Mouse (Mus musculus) ES-E14 (cell line): ENCODE results near the gene Atp5e. TPM values are rescaled to one million over a fixed set of nuclear protein-coding genes. Genes with fewer than 3 reads are reported as not detected.

Experiments
- DNase-seq: peaks from one replicate; pipeline ENCODE4 v3.0.0-alpha.2; 2013; ENCODE audit warnings: low read depth, low spot score
- H3K27ac ChIP-seq: 2 replicates; pipeline ENCODE4 v1.5.1; 2012; ENCODE audit warnings: low read depth, mild to moderate bottlenecking, low read length, moderate library complexity, mixed read lengths; ENCODE audit not compliant: poor library complexity, insufficient read depth, severe bottlenecking
- H3K36me3 ChIP-seq: 2 replicates; pipeline ENCODE4 v1.6.1; 2012; ENCODE audit warnings: mild to moderate bottlenecking, low read length, moderate library complexity, mixed read lengths; ENCODE audit not compliant: control insufficient read depth, poor library complexity, insufficient read depth, severe bottlenecking
- H3K4me1 ChIP-seq, 2 experiments: fragments of 150-350 bp in 1 of 2; sonication (generic) in 1 of 2; 2 replicates each; pipeline ENCODE4 v1.6.1; 2012; ENCODE audit warnings: low read length in 2 of 2, mild to moderate bottlenecking in 1 of 2, mixed read lengths in 1 of 2; ENCODE audit not compliant: control insufficient read depth in 2 of 2, insufficient read depth in 2 of 2, poor library complexity in 1 of 2
- H3K4me3 ChIP-seq, 2 experiments: fragments of 150-350 bp in 1 of 2; sonication (generic) in 1 of 2; 2 replicates each; pipeline ENCODE4 v1.5.1; 2012; ENCODE audit warnings: low read length in 2 of 2, low read depth in 1 of 2, mild to moderate bottlenecking in 1 of 2, mixed read lengths in 1 of 2; ENCODE audit not compliant: insufficient read depth in 1 of 2, poor library complexity in 1 of 2, severe bottlenecking in 1 of 2
- H3K9ac ChIP-seq: 2 replicates; pipeline ENCODE4 v1.6.1; 2012; ENCODE audit warnings: low read depth, mild to moderate bottlenecking, low read length, mixed read lengths; ENCODE audit not compliant: poor library complexity, insufficient read depth, severe bottlenecking
- H3K9me3 ChIP-seq: fragments of 150-350 bp; sonication (generic); 2 replicates; pipeline ENCODE4 v1.6.1; 2012; ENCODE audit warnings: low read depth, mild to moderate bottlenecking, low read length; ENCODE audit not compliant: control insufficient read depth, insufficient read depth
- CHD2 ChIP-seq: IDR thresholded peaks from 2 replicates; pipeline ENCODE4 v1.6.1; 2014; ENCODE audit warnings: mild to moderate bottlenecking, low read depth, low read length, inconsistent platforms
- HCFC1 ChIP-seq: IDR thresholded peaks from 2 replicates; pipeline ENCODE4 v1.6.1; 2012; ENCODE audit warnings: low read length, inconsistent platforms, borderline replicate concordance; ENCODE audit not compliant: insufficient read depth
- MAFK ChIP-seq: IDR thresholded peaks from 2 replicates; pipeline ENCODE4 v1.6.1; 2014; ENCODE audit warnings: mild to moderate bottlenecking, low read depth, low read length, inconsistent platforms; ENCODE audit not compliant: insufficient read depth
- ZC3H11A ChIP-seq: IDR thresholded peaks from 2 replicates; pipeline ENCODE4 v1.6.1; 2012; ENCODE audit warnings: low read depth, mild to moderate bottlenecking, inconsistent platforms, low read length, borderline replicate concordance
- ZNF384 ChIP-seq: IDR thresholded peaks from 2 replicates; pipeline ENCODE4 v1.6.1; 2012; ENCODE audit warnings: low read depth, low read length, inconsistent platforms
- in situ Hi-C, 2 experiments: fragments of 600-800 bp; cut with MboI; formaldehyde crosslinking; loops; one replicate each; pipeline ENCODE4 v1.15.1; 2025; ENCODE audit warnings: low sequenced_read_pairs in 2 of 2, inconsistent platforms in 1 of 2; ENCODE audit not compliant: unreplicated experiment in 2 of 2
- total RNA-seq: library from RNA; depleted of rRNA; stranded (reverse); fragments of 300-350 nt; gene quantifications from 2 replicates; pipeline ENCODE4 v1.2.3, GENCODE M21; 2012; rRNA removed

Gene Atp5e
- 37.4 and 44.3 TPM in 2 replicates for total RNA-seq

GRCm38 (mm10) chr2:174463789-174464523 is at the start of gene Atp5e:
Atp5e (minus strand) TSS chr2:174464105.
- peak; percentile 86 for DNase-seq
- Histone ChIP-seq H3K27ac (peak within 1 kb of the TSS; percentile 86), H3K9ac (peak within 1 kb of the TSS; percentile 97), H3K36me3 (peaks cover 32% of the 10 kb centered on the region), H3K4me1 (peaks cover 0 to 6% of the 10 kb centered on the region in 2 experiments; a peak in 2 of 4 replicates), H3K4me3 (peak within 1 kb of the TSS; percentile 94 to 99), H3K9me3 (no peaks in the 10 kb centered on the region; the same call in 1 of the 2 replicates)
- in situ Hi-C loops: no loop called here
- peak; percentile 82 for TF ChIP-seq HCFC1
- TF ChIP-seq CHD2: peak; percentile 80
- TF ChIP-seq MAFK: no peak

- no peak overlapping the region for H3K9ac ChIP-seq
- H3K9me3 ChIP-seq: no peaks in the 10 kb centered on the region
- H3K36me3 ChIP-seq: no peaks in the 10 kb centered on the region
- TF ChIP-seq ZC3H11A (no peak), ZNF384 (no peak), CHD2 (no peak), HCFC1 (no peak), MAFK (no peak)
- H3K4me3 ChIP-seq: no peak overlapping the region
- no peak for DNase-seq
- no peak overlapping the region for H3K27ac ChIP-seq
- no peaks in the 10 kb centered on the region for H3K4me1 ChIP-seq
- in situ Hi-C loops: no loop called here
Measured at GRCm38 (mm10) chr2:174509825-174510224, 45.9 kb upstream of the Atp5e start.

- no peak overlapping the region for H3K9ac ChIP-seq
- no peaks in the 10 kb centered on the region for H3K9me3 ChIP-seq
- in situ Hi-C loops: no loop called here
- no peaks in the 10 kb centered on the region for H3K36me3 ChIP-seq
- H3K4me1 ChIP-seq: no peaks in the 10 kb centered on the region
- TF ChIP-seq ZC3H11A (no peak), HCFC1 (no peak), ZNF384 (no peak), MAFK (no peak), CHD2 (no peak)
- no peak overlapping the region for H3K27ac ChIP-seq
- DNase-seq: no peak
- no peak overlapping the region for H3K4me3 ChIP-seq
Measured at GRCm38 (mm10) chr2:174507998-174508397, 44.1 kb upstream of the Atp5e start.

GRCm38 (mm10) chr2:174502831-174503460 is 39.0 kb upstream of the Atp5e start:
- no peak overlapping the region for H3K9ac ChIP-seq
- in situ Hi-C loops: no loop called here
- no peak overlapping the region for H3K27ac ChIP-seq
- DNase-seq: no peak
- no peak overlapping the region for H3K4me3 ChIP-seq
- H3K36me3 ChIP-seq: no peaks in the 10 kb centered on the region
- H3K4me1 ChIP-seq: no peaks in the 10 kb centered on the region
- no peak for TF ChIP-seq ZC3H11A
- no peak for TF ChIP-seq MAFK
- TF ChIP-seq CHD2: no peak
- TF ChIP-seq HCFC1: no peak
- TF ChIP-seq ZNF384: no peak
- H3K9me3 ChIP-seq: no peaks in the 10 kb centered on the region
